Mouse (Mus musculus): ENCODE measurements around the gene Trib3.
A peak's percentile ranks its signal among the peaks of the same experiment; 100 is the strongest.

Trib3 gene

GRCm38 (mm10) chr2:152346776-152347465 is 3.1 kb upstream of the Trib3 start:
- DNase-seq (ENCODE audit: low spot score in 2 of 2): no peak

DNA sequence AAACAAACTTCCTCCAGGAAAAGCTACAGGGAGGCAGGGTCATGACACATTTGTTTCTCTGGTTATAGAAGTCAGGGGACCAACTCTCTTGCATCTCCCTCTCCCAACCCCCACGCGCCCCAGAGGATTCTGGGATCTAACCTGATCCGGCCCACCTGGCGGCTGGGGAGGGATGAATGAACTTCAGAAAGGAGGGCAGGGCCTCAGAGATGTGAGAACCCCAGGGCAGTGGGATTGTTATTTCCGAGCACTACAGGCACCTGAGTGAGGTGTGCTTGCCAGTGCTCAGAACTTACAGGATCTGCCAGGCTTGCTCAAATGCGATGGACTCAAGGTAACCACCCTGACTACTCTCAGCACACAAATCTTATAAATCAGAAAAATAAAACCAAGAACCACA is 1.6 kb upstream of the Trib3 start:
- DNase-seq (ENCODE audit: low spot score in 2 of 2): no peak

DNA sequence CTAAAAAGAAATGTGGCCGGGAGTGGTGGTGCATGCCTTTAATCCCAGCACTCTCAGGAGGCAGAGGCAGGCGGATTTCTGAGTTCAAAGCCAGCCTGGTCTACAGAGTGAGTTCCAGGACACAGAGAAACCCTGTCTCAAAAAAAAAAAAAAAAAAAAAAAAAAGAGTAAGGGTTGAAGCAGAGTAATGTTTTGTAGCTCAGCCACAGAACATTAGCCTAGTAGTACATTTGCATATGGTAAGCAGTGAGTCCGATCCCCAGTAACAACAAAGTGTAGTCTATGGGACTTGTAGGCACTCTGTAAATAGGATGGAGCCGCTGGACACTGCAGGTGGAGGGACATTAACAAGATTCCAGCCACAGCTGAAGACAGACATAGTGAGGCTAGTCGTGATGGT is 1.1 kb upstream of the Trib3 start:
- no peak for DNase-seq (ENCODE audit: low spot score in 2 of 2)

DNA sequence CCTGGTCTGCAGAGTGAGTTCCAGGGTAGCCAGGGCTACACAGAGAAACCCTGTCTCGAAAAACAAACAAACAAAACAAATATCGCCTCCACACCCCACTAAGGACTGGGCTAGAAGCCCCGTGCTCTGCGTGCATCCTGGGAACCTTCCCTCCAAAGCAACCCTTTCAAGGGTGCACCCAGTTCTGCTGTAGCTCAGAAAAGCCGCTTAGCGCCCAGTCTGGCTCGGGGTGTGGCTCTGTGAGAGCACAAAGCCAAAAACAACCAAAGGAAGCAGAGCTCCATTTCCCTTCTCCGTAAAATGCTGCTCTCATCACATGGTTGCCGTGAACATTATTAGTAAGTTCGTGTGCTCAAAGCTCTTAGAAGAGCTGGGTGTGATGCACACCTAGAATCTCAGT is 529 bp upstream of the Trib3 start:
- DNase-seq (ENCODE audit: low spot score in 2 of 2): no peak

DNA sequence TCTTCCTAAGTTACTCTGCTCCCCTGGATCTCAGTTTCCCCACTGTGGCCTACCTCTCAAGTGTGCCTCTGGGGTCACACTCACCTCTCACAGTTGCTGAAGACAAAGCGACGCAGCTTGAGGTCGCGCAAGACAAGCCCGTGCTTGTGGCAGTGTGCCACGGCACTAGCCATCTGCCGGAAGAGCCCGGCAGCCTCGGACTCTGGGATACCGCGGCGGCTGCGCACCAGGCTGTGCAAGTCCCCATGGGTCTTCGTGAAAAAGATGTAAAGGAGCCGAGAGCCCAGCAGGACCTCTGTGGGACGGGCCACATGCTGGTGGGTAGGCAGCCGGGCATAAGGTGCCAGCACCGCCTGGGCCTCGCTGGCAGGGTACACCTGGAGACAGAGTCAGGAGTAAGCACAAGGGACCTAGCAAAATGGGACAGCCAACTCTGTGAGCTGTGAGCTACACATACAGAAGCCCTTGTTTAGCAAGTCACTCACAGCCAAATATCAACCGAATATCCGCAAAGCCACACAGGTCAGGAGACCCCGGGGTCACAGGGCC is 4.1 kb downstream of the Trib3 start:
- no peak for DNase-seq (ENCODE audit: low spot score in 2 of 2)

DNA sequence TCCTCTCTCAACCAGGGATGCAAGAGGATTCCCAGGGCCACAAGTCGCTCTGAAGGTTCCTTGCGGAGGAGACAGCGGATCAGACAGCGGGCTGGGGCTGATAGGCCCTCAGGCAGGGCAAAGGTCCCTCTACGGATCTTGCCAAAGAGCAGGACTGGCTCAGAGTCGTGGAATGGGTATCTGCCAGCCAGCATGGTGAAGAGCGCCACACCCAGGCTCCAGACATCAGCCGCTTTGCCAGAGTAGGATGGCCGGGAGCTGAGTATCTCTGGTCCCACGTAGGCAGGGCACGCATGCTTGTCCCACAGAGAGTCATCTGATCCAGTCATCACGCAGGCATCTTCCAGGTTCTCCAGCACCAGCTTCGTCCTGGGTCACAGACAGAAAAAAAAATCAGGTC is 5.5 kb downstream of the Trib3 start:
- no peak for DNase-seq (ENCODE audit: low spot score in 2 of 2)

- DNase-seq (ENCODE audit: low spot score in 2 of 2): no peak
Measured at GRCm38 (mm10) chr2:152337591-152338212, 6.1 kb downstream of the Trib3 start.

DNA sequence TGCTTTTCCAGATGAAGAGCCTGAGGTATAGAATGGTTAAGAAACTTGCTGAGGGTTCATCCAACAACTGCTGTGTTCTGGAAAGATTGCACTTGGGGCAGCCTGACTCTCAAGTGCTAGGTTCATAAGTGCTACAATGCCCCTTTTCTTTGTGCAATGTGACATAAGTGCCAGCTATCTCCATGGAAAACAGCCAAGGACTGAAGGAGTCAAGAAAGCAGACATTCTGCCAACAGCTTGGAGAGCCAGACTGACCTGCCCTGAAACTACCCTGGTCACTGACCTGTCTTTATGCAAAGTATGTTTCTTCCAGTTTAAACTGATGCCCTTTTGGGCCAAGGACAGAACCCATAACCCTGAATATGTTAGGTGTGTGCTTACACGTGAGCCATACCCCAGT is 7.0 kb downstream of the Trib3 start:
- no peak for DNase-seq (ENCODE audit: low spot score in 2 of 2)

DNA sequence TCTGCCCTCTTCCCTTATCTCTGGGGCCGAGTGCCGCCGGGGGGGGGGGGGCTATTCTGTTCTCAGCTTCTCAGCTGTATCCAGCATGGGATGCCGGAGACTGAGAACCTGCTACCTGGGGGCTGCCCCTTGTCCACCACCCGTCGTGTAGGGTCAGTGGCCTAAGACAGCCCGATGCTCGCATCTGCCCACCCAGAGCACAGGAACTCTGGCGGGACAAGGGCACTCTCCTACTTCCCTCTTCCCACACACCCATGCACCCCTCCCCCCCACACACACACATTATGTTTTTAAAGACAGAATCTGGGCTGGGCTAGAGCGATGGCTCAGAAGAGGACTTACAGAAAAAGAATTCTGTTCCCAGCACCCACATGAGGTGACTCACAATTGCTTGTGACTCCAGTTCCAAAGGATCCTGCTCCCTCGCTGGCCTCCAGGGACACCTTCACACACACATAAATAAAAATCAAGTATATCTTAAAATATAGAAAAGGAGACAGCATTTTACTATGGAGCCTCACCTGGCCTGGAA is 8.5 kb downstream of the Trib3 start:
- no peak for DNase-seq (ENCODE audit: low spot score in 2 of 2)

- DNase-seq (ENCODE audit: low spot score in 2 of 2): no peak
Measured at GRCm38 (mm10) chr2:152333345-152334006, 10.4 kb downstream of the Trib3 start.

- peak; percentile 86 to 88 for DNase-seq (ENCODE audit: low spot score in 2 of 2)
Measured at GRCm38 (mm10) chr2:152332101-152332825, 11.6 kb downstream of the Trib3 start, which contains the start of gene Rbck1. Rbck1 (minus strand) TSS chr2:152332653.

GRCm38 (mm10) chr2:152330858-152331423 is 12.9 kb downstream of the Trib3 start:
- DNase-seq (ENCODE audit: low spot score in 2 of 2): no peak

- DNase-seq (ENCODE audit: low spot score in 2 of 2): no peak
Measured at GRCm38 (mm10) chr2:152327980-152328379, 15.9 kb downstream of the Trib3 start.

DNA sequence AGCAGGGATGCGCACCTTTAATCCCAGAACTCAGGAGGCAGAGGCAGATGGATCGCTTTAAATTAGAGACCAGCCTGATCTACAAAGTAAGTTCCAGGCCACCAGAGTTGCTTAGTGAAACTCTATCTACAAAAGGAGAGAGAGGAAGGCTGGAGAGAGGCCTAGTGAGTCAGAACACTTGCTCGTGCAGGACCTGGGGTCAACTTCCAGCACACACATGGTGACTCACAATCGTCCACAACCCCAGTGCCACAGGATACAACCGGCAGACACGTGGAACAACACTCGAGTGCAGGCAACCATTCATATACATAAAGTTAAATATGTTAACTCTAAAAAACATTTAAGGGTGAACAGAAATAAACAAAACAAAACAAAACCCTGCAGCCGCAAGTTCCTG is 17.2 kb downstream of the Trib3 start:
- no peak for DNase-seq (ENCODE audit: low spot score in 2 of 2)

DNA sequence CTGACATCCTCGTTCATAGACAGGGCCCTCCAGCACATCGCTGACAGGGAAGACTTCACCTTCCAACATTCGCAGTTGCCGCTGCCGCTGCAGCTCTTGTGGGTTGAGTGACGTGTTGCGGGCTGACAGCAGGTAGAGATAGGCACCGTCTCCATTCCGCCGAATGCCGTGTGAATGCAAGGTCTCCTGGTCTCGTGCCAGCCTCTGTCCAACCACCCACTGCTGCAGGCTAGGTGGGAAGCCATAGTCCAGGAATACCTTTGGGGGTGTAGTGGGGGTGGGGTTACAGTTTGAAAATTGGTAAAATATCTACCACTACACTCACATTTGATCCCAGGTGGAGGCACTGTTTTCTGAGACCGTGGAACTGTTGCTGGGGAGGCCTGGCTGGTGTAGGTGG is 17.7 kb downstream of the Trib3 start:
- DNase-seq (ENCODE audit: low spot score in 2 of 2): no peak

DNA sequence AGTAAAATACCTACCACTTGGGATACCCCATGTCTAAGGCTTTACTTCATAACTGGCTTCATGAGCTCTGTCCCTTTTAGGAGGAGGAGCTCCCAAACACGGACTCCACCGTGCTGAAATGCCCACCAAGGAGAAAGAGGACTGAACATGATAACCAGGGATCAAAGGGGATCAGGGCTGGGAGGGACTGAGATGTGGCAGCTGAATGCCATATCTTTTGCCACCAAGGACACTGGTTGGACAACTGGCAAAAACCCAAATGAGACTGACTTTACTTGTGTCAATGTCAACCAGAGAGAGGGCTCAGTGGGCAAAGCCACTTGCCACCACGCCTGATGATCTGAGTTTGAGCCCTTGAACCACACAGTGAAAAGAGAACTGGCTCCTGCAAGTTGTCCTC is 19.0 kb downstream of the Trib3 start:
- no peak for DNase-seq (ENCODE audit: low spot score in 2 of 2)

GRCm38 (mm10) chr2:152323971-152324370 is 19.9 kb downstream of the Trib3 start:
- DNase-seq (ENCODE audit: low spot score in 2 of 2): no peak

DNA sequence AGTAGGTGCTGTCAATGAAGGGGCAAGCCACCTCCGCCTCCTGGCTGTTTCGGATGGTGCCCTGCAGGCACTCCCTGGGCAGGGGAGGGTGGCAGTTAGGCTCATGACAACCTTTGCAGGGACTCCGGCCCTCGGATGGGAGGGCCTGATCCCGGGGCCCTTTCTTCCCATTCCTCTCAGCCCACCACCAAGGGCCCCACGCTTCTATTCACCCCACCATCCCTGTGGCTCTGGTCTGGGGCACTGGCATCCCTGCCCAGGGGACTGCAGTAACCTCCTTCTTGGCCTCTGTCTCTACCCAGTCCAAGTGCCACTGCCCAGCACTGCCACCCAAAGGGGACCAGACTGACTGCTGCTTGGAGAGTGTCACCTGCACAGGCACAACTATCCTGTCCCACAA is 21.6 kb downstream of the Trib3 start:
- no peak for DNase-seq (ENCODE audit: low spot score in 2 of 2)

DNA sequence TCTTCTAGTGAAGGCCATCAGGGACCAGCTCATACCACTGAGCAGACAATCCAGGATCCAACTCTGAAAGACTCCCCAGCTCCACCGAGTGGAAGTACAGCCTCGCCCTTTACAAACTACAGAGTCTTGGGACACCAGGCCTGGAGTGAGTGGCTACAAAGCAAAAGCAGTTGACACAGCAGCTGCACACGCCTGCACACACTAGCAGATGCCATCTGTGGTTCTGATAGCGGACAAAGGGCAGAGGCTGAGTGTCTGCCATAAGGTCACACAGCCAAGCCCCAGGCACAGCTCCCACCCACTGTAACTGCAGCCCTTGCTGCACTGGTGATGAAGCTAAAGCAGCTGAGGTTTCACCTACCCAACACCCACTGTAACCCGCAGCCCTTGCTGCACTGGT is 22.3 kb downstream of the Trib3 start:
- no peak for DNase-seq (ENCODE audit: low spot score in 2 of 2)

DNA sequence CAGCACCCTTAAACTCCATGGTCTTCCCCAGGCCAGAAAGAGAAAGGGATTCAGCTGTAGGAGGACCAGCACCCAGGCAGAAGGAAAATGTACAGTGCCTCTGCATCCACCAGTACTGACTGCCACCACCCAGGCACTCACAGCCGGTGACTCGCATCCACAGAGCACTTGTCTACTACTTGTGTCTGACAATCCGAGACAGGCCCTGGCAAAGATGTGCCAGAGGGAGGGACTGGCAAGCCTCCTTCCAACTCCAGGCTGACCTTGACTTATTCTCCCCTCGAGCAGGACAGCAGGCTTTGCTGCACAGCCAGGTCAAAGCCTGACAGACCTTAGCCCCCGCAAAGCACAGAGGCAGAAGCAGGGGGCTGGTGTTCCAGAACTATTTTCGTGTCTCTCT is 26.8 kb downstream of the Trib3 start:
- no peak for DNase-seq (ENCODE audit: low spot score in 2 of 2)

GRCm38 (mm10) chr2:152313926-152314325 is 29.9 kb downstream of the Trib3 start:
- DNase-seq (ENCODE audit: low spot score in 2 of 2): no peak

DNA sequence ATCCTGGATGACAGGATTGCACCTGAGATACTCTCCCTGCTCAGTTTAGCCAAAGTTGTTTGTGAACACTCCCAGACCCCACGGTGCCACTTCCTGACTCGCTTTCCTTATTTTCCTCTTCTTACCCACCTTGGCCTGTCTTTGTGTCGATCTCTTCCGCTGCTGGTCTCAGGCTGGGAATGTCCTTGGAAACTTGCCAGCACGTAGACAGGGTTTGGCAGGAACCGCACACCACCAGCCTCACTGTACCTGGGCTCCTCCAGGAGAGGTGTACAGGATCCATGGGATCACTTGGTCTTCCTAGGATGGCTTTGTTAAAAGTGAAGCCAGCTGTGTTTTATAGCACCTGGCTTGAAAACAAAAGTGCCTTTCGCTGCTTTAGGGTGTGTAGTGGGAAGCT is 30.8 kb downstream of the Trib3 start:
- DNase-seq (ENCODE audit: low spot score in 2 of 2): no peak

Data from left cerebral cortex, adult 9 months (tissue).